Mouse (Mus musculus) cerebellum, adult 2 months (tissue): ENCODE measurements around the gene Irf2. TPM values are rescaled to one million over a fixed set of nuclear protein-coding genes. Genes with fewer than 3 reads are reported as not detected.

Source experiments
- DNase-seq, 2 experiments: peaks; one replicate each; pipeline ENCODE4 v3.0.0; 2021
- H3K27ac ChIP-seq: fragments of 200-500 bp; 2 replicates; pipeline ENCODE4 v1.5.1; 2012; ENCODE audit warnings: low read length, control low read depth, inconsistent platforms; ENCODE audit not compliant: insufficient read depth
- H3K27me3 ChIP-seq: fragments of 200-500 bp; 2 replicates; pipeline ENCODE4 v1.6.1; 2012; ENCODE audit warnings: inconsistent platforms, mild to moderate bottlenecking, low read length, moderate library complexity; ENCODE audit not compliant: control insufficient read depth, insufficient read depth
- H3K4me1 ChIP-seq: fragments of 200-500 bp; 2 replicates; pipeline ENCODE4 v1.6.1; 2011; ENCODE audit warnings: low read length; ENCODE audit not compliant: control insufficient read depth, insufficient read depth
- H3K4me3 ChIP-seq: fragments of 200-500 bp; replicated peaks from 2 replicates; pipeline ENCODE3; 2011; ENCODE audit warnings: mild to moderate bottlenecking, low read depth, low read length, control low read depth; ENCODE audit not compliant: insufficient read depth
- CTCF ChIP-seq: fragments of 200-500 bp; IDR thresholded peaks from 2 replicates; pipeline ENCODE4 v1.5.1; 2011; ENCODE audit warnings: low read depth, mild to moderate bottlenecking, control low read depth, low read length, moderate library complexity, borderline replicate concordance; ENCODE audit not compliant: insufficient read depth
- POLR2A ChIP-seq: fragments of 200-500 bp; IDR thresholded peaks from 2 replicates; pipeline ENCODE4 v1.6.1; 2011; ENCODE audit warnings: low read length, control low read depth, borderline replicate concordance; ENCODE audit not compliant: insufficient read depth
- WGBS: fragments of 180-500 bp; shearing (Covaris S2); methylation state at CpG from one replicate; pipeline ENCODE4 v1.1.7; 2018; 5-methylcytosine and 5-hydroxymethylcytosine counted together
- polyA plus RNA-seq: library from polyadenylated mRNA; depleted of rRNA; stranded (reverse); fragments of >200 nt; gene quantifications from 2 replicates; pipeline ENCODE4 v1.2.3, GENCODE M21; 2012

Gene Irf2
- polyA plus RNA-seq, 1 experiment, result 19.0 TPM

- 95% methylated on average over 3 of the region's 3 CpGs for WGBS
- Histone ChIP-seq H3K4me3 (no peak overlapping the region), H3K27me3 (no peaks in the 10 kb centered on the region), H3K4me1 (peaks cover under 1% of the 10 kb centered on the region; the same call in 1 of the 2 replicates), H3K27ac (no peak overlapping the region)
- no peak for DNase-seq
- TF ChIP-seq CTCF, result no peak
Measured at GRCm38 (mm10) chr8:46834440-46834839, 94.9 kb downstream of the Irf2 start.

- no peak for DNase-seq
- no peak overlapping the region for H3K27ac ChIP-seq
- no peak overlapping the region for H3K4me3 ChIP-seq
- no peaks in the 10 kb centered on the region for H3K27me3 ChIP-seq
- TF ChIP-seq POLR2A, result no peak
- TF ChIP-seq CTCF, result no peak
- 69% methylated on average over 8 of the region's 8 CpGs for WGBS
- no peaks in the 10 kb centered on the region for H3K4me1 ChIP-seq
Measured at GRCm38 (mm10) chr8:46836011-46836652, 96.6 kb downstream of the Irf2 start.

DNA sequence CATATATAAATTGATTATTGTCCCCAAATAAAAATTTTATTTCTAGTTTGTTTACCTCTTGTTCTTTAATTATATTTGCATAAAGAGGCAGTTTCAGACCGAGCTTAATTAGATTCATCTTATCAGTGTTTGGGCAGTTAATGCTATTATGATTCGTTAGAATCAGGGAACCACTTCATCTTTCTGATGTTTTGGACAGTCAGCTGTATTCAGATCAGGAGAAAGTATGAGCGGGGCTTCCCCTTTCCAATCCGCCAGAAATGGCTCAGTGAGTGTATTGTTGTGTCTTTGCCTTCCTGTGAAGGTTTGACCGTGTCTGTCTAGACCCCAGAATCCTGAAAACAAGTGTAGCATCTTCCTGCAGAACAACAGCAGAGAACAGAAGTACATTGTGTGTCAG, 97.4 kb downstream of the Irf2 start:
- no peaks in the 10 kb centered on the region; the same call in 1 of the 2 replicates for H3K4me1 ChIP-seq
- WGBS, result 91% methylated on average over 5 of the region's 5 CpGs
- H3K27ac ChIP-seq, result no peak overlapping the region
- TF ChIP-seq POLR2A (no peak), CTCF (no peak)
- no peak for DNase-seq
- no peaks in the 10 kb centered on the region for H3K27me3 ChIP-seq
- no peak overlapping the region for H3K4me3 ChIP-seq

DNA sequence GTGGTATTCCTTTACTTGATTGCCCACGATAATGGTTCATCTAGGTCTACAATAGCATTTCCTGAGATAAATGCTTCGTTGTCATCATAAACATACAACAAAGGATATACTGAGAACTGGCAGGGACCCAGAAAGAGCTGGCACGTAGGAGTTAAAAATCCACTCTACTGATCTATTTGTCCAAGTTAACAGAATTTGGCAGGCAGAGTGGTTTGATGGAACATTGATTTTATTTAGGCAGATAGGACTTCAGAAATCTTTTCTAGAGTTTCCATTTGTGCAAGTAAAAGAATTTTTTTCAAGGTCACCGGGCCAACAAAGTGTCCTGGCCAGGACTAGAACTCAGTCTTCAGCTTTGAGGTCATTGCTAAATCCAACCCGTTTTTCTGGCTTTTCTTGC, 98.5 kb downstream of the Irf2 start:
- TF ChIP-seq POLR2A (no peak), CTCF (no peak)
- Histone ChIP-seq H3K4me3 (no peak overlapping the region), H3K4me1 (no peaks in the 10 kb centered on the region; the same call in 1 of the 2 replicates), H3K27ac (no peak overlapping the region), H3K27me3 (no peaks in the 10 kb centered on the region)
- DNase-seq, result no peak
- 72% methylated on average over 5 of the region's 5 CpGs for WGBS

DNA sequence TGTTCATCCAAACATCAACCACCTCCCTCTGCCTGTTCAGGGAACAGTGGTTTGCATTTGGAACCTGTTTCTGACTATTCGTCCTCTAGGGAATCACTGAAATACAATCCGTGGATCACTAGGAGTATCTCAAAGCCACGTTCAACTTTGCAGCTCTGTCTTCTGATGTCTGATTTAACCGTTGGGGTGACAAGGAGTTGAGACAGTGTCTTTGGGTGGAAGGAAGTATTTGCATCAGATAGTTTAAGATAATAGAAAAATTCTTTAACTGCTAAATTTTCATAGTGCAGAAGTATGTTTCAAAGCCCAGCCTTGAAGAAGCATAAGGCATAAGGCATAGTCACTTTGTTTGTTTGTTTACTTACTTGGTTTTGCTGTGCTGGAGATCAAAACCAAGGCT, 100.9 kb downstream of the Irf2 start:
- H3K27ac ChIP-seq, result no peak overlapping the region
- no peaks in the 10 kb centered on the region for H3K27me3 ChIP-seq
- H3K4me1 ChIP-seq, result no peaks in the 10 kb centered on the region; the same call in 1 of the 2 replicates
- TF ChIP-seq CTCF (no peak), POLR2A (no peak)
- no peak for DNase-seq
- no peak overlapping the region for H3K4me3 ChIP-seq
- WGBS, result 84% methylated on average over 4 of the region's 4 CpGs

DNA sequence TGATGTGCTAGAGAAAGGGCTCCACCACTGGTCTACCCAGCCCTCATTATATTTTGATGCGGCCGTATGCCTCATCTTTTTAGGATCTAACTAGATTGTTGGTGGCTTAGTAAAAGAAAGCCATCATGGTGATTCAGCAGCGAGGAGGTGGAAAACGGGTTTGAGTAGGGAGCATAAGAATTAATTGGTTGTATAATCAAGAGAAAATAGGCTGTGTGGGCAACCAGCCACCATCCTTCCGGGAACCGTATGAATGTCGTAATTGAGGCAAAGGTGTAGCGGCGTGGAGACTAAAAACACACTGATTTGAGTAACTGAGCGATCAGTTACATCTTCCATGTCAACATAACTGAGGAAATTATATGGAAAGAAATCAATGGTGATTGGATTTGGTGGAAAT, 101.3 kb downstream of the Irf2 start:
- WGBS, result 90% methylated on average over 10 of the region's 10 CpGs
- TF ChIP-seq POLR2A (no peak), CTCF (no peak)
- H3K27ac ChIP-seq, result no peak overlapping the region

DNA sequence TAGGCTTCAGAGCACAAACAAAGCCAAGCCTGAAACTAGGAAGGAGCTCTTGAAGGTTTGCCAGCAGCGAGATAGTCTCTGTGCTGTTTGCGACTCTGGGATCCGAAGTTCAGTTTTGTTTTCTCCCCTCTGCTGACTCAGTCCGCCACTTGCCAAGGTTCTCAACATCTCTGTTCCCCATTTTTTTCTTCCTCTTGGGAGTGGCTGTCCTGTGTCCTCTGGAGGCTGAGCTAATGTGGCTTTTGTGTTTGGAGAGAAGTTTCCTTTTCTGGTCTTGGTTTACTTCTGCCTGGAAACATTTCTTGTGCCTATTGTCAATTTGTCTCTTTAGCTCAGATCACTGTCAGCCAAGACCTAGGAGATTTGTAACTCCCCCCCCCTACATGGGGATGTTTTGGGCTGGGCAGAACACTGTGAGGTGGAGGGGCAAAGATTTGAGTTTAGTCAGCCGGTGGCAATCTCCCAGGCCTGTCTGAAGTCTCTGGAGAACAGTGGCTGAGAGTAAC, 103.2 kb downstream of the Irf2 start:
- Histone ChIP-seq H3K4me1 (no peaks in the 10 kb centered on the region; the same call in 1 of the 2 replicates), H3K4me3 (no peak overlapping the region), H3K27ac (no peak overlapping the region), H3K27me3 (no peaks in the 10 kb centered on the region)
- DNase-seq, result peak in 1 of 2 experiments; percentile 8
- no peak for TF ChIP-seq POLR2A
- no peak for TF ChIP-seq CTCF
- 49% methylated on average over 5 of the region's 5 CpGs for WGBS

More for the DNA sequence above, 101.3 kb downstream of the Irf2 start:
- Histone ChIP-seq H3K27me3 (no peaks in the 10 kb centered on the region), H3K4me1 (no peaks in the 10 kb centered on the region; the same call in 1 of the 2 replicates), H3K4me3 (no peak overlapping the region)
- DNase-seq, result no peak

DNA sequence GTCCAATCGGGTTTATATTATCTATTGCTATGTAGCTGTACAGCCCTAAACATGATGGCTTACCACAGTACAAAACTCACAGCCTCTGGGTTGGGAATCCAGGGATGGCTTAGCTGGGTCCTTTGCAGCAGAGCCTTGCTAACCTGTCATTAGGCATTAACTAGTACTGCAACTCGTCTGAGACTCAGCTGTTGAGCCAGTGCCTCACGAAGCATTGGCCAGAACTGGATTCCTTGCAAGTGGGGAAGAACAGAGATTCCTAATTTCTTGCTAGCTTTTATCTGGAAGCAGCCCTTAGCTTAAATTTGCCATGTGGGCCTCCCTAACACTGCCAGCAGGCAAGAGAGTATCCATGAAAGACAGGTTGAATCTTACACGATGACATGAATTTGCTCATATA, 104.3 kb downstream of the Irf2 start:
- H3K27ac ChIP-seq, result no peak overlapping the region
- WGBS, result 80% methylated on average over 4 of the region's 4 CpGs

More for the DNA sequence above, 104.3 kb downstream of the Irf2 start:
- Histone ChIP-seq H3K27me3 (no peaks in the 10 kb centered on the region), H3K4me3 (no peak overlapping the region), H3K4me1 (no peaks in the 10 kb centered on the region; the same call in 1 of the 2 replicates)
- DNase-seq, result no peak
- TF ChIP-seq CTCF (no peak), POLR2A (no peak)
